Mouse (Mus musculus) adipocyte (in vitro differentiated cells): ENCODE results near the gene Ntn4.
A peak's percentile ranks its signal among the peaks of the same experiment; 100 is the strongest.
"Not testable (repeated sequence)": the region's sequence is repeated elsewhere in the genome, so short reads cannot be mapped to it uniquely, and the experiment has no call there.

Source experiments
- DNase-seq: peaks from one replicate; pipeline ENCODE4 v3.0.0-alpha.2; 2016; ENCODE audit warnings: low spot score

The Ntn4 gene

GRCm38 (mm10) chr10:93683896-93684295, 43.4 kb downstream of the Ntn4 start:
- no peak for DNase-seq

DNA sequence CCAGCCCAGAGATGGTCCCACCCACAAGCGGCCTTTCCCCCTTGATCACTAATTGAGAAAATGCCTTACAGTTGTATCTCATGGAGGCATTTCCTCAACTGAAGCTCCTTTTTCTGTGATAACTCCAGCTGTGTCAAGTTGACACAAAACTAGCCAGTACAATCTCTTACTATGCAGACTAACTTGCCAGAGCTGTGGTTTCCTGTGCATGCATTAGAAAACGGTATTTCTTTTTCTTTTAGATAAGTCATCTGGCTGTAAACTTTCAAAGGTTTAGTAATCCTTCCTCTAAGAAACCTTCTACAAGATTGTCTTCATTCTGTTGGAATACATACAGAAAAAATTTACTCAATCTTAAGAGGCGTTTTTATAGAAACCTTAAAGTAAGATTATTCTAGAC, 44.9 kb downstream of the Ntn4 start:
- DNase-seq, result not testable (repeated sequence)

DNA sequence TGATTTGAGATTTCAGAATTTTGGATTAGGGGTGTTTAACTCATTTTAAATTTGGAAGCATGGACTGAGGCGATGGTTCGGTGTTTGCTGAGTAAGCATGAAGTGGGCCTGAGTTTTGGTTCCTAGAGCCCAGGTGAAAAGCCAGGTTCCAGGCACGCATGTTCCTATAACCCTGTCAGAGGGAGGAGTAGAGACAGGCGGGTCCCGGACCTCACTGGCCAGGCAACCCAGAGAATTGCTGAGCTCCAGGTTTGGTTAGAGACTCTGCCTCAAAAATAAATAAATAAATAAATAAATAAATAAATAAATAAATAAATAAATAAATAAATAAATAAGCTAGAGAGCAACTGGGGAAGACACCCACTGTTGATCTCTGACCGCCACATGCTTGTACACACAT, 46.1 kb downstream of the Ntn4 start:
- DNase-seq, result no peak

DNA sequence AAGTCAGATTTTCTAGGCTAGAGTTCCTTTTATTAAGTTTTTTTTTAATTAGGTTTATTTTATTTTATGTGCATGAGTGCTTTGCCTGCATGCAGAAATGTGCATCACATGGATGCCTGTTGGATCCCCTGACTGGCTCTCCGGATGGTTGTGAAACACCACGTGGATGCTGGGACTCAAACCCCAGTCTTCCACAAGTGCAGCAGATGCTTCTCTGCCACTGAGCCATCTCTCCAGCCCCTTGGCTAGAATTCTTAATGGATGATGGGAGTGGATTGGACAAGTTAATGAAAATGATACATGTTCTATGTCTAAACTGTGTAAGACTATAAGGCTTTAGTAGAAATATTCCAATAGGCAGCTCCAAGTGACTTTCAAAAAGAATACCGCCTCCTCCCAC, 47.3 kb downstream of the Ntn4 start:
- no peak for DNase-seq

- no peak for DNase-seq
These were observed 48.1 kb downstream of the Ntn4 start for GRCm38 (mm10) chr10:93688306-93689171.

- no peak for DNase-seq
These were observed 50.9 kb downstream of the Ntn4 start for GRCm38 (mm10) chr10:93691344-93691743.

- no peak for DNase-seq
These were observed 54.7 kb downstream of the Ntn4 start for GRCm38 (mm10) chr10:93695043-93695791.

- DNase-seq, result no peak
These were observed 55.5 kb downstream of the Ntn4 start for GRCm38 (mm10) chr10:93696001-93696400.

GRCm38 (mm10) chr10:93697866-93698483, 57.5 kb downstream of the Ntn4 start:
- no peak for DNase-seq

- no peak for DNase-seq
These were observed 59.4 kb downstream of the Ntn4 start for GRCm38 (mm10) chr10:93699689-93700478.

DNA sequence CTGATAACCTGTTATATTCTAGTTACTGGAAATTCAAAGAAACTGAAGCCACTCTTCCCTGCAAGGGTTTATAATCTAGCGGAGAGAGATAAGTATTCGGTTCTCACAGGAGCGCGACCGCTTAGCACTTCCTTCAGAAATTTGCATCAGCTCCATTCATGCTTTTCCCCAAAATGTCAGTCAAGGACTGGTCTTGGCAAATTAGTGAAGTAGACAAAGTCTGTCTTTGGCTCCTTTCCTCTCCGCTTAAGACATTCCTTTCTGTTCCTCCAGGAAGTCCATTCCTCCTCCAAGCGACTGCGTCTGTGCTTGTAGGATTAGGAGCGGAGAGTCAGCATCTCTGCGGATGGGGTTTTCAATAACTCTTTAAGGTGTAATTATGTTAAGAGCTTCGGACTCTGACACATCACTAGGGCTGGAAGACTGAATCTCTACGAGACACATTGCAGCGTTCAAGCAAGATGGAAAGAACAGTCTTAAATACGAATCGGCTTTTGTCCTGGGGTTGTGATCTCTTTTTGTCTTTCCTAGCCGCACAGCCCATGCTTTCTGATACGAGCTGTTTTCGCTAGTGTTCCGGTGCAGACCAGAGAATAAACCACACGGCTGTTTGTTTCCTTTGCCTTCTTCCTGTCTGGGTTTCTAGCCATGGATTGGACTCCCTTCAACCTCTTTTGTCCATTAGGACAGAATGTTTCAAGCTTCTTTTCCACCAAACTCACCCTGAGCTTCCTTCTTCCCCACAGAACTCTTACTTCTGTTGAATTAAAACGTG, 60.3 kb downstream of the Ntn4 start:
- DNase-seq, result no peak

DNA sequence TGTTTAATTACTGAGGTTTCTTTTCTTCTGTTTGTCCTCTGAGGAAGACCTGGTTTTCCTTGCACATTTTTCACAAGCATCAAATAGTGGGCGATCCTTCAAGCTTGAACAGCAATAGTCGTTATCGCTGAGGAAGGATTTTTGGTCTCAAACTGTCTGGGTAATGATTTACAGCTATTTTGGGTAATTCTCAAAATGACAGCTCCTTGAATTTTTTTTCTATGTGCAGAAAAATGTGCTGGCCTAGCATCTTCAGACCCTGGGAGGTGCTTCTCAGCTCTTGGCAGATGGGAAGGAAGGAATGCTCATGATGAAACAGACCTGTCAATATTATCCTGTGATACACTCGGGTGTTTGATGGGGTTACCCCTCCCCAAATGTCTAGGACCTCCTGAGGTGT, 63.5 kb downstream of the Ntn4 start:
- no peak for DNase-seq

DNA sequence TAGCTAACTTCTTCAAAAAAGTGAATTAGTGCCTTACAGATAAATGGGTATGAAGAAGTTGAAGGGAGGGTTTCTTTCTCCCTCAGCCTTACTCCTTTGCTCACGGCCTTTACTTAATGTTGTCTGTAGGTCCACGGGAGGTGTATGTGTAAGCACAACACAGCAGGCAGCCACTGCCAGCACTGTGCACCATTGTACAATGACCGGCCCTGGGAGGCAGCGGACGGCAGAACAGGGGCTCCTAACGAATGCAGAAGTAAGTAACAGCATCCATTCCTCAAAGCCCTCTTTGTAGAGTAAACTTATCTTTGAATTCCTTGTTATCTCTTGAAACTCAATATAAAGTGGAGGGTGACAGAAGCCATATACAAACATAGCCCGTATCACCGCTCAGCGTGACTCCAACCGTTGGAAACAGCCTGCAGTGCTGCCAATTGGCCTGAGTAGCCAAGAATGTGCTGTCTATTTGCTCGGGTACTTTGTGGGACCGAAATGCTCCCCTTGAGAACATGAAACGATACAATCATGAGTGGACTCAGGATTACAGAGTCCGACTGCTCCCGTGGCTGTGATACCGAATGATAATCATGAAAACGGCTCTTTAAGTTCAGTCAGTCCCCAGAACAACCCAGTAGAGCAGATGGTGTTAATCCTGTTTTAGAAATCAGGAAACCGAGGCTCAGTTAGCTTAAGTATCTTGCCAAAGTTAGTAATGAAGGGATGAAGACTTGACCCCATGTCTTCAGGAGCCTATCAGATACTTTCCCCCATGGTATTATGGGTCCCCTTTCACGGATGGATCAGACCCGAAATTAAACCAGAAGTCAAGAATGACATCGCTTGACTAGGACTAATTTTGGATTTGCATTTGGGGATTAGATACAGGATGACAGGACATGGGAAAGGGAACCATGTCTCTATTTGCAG, 66.9 kb downstream of the Ntn4 start:
- DNase-seq, result no peak

- no peak for DNase-seq
These were observed 67.6 kb downstream of the Ntn4 start for GRCm38 (mm10) chr10:93708076-93708473.

- no peak for DNase-seq
These were observed 68.0 kb downstream of the Ntn4 start for GRCm38 (mm10) chr10:93708515-93708914.

GRCm38 (mm10) chr10:93709536-93709935, 69.1 kb downstream of the Ntn4 start:
- DNase-seq, result no peak

DNA sequence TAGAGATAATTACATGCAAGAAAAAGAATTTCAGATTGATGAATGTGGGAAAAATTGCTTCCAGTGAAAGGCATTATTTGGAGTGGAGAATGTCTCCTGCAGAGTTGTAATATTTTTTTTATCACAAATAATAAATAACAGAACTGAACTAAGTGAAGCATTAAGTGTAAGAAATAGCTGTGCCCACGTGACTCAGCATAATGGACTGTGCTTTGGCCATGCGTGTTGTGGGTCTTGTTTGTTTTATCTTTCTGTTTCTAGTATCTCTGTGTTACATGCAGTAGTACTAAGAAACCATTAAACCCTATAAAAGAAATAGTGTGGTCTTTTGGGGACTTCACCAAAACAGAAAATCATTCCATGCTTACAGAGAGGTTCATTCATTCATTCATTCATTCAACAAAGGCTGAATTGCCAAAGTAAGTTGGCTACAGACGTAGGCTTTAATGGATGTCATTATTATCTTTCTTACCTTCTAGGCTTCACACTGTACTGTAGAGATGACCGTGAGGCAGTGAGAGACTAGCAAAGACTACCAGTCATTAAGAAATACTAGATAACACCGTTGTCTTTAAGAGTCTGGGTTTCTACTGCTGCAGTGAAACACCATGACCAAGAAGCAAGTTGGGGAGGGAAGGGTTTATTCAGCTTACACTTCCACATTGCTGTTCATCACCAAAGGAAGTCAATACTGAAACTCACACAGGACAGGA, 81.3 kb downstream of the Ntn4 start:
- DNase-seq, result no peak

- DNase-seq, result peak; percentile 3
These were observed 83.6 kb downstream of the Ntn4 start for GRCm38 (mm10) chr10:93723942-93724542.

GRCm38 (mm10) chr10:93728131-93728530, 87.7 kb downstream of the Ntn4 start:
- DNase-seq, result no peak
